Mouse (Mus musculus) regulatory T cell (primary cell): ENCODE measurements at regions not wholly inside any gene's neighbourhood (a gene's known extent, or its start where the extent isn't known, plus 50 kb on each side); places are given as distances from the start of the nearest gene placed in this dataset.

Experiments
- in situ Hi-C: fragments of 300-600 bp; cut with MboI, MseI; formaldehyde crosslinking; loops from one replicate; pipeline ENCODE4 v1.15.1; 2025; ENCODE audit warnings: high pct_unique_total_duplicates

DNA sequence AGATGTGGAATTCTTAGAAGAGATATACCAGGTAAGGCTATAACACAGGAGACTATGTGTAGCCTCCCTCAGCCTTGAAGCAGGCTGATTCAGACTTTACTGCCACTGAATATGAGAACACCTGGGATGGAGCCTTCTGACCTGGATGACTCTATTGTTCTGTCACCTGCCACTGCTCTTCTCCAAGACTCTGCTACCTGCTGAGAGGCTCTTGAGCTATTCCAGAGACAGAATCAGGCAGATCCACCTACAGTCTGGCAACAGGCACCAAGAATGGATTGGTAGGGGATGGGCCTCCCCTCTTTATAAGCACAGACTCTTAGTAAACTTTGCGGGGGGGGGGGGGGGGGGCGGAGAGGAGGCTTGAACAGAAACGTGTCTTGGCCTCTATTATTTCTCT, 970.5 kb upstream of the Pot1a start:
- in situ Hi-C loops = loop anchor here (10.0 kb wide), 1 partner anchor 925 kb away; no protein-coding TSS in a partner anchor

- in situ Hi-C loops = loop anchor here (10.0 kb wide), 1 partner anchor 922 kb away; no protein-coding TSS in a partner anchor
Measured at GRCm38 (mm10) chr6:26776636-26777035, 967.6 kb upstream of the Pot1a start.

DNA sequence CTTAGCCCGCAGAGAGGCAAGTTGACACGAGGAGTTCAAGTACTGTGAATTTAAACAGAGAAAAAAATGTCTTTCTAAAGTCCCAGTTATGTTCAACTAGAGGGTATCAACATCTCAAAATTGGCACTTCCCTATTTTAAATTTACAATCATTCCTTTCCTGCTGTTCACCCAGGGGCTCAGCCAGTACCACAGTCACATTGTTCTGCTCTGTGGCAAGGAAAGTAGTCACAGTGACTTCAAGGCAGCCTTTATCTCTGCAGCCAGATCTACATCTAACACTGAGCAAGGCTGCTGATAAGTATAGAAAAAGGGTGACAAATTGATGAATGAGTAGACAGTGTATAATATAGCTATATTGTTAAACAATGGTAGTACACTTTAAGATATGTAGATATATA, 957.8 kb upstream of the Pot1a start:
- in situ Hi-C loops = no loop called here

DNA sequence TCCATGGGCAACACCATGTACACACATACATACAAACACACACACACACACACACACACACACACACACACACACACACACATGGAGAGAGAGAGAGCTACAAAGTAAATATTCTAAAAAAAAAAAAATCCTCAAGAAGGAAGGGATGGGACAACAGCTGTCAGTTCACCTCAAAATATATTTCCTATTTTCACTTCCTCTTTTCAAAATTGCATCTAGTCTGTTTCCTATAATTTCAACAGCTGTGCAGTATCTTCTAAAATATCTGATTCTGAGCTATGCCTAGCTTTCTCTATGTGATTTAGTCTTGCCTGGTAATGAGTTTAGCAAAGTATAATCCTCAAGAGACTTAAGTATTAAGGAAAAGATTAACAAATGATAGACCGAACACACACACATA, 955.7 kb upstream of the Pot1a start:
- in situ Hi-C loops = no loop called here

GRCm38 (mm10) chr6:26761551-26761950, 952.5 kb upstream of the Pot1a start:
- in situ Hi-C loops = no loop called here
